Mouse (Mus musculus) lung, postnatal 4 days (tissue): ENCODE data around the gene Gm21788.
"Not testable (repeated sequence)": the region's sequence is repeated elsewhere in the genome, so short reads cannot be mapped to it uniquely, and the experiment has no call there.

Source experiments
- DNase-seq, 2 experiments: peaks; one replicate each; pipeline ENCODE4 v3.0.0; 2021

The Gm21788 gene

DNA sequence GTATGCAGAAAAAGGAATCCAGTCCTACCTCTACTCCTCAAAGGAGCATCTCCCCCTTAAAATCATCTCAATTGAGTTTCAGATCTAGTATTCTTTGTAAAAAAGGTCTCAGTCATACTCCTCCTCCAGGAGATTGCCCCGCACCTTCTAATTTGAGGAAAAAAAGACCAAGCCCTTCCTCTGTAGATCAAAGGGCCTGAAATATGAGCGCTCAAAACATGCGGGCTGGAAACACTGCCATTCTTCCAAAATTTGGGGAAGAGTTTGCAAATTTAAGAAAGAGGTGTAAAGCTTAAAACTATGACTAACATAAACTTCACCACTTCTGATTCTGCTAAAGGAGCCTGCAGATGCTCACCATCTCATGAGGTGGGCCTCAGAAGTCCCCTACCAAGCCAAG, at the start of gene Gm21788:
TSS of gene Gm21788 (plus strand) at position 301 of the 400 bp plus-strand sequence.
- not testable (repeated sequence) for DNase-seq
